Mouse (Mus musculus): ENCODE measurements at regions not wholly inside any gene's neighbourhood (a gene's known extent, or its start where the extent isn't known, plus 50 kb on each side); places are given as distances from the start of the nearest gene placed in this dataset.
"Not testable (repeated sequence)": the region's sequence is repeated elsewhere in the genome, so short reads cannot be mapped to it uniquely, and the experiment has no call there.

DNA sequence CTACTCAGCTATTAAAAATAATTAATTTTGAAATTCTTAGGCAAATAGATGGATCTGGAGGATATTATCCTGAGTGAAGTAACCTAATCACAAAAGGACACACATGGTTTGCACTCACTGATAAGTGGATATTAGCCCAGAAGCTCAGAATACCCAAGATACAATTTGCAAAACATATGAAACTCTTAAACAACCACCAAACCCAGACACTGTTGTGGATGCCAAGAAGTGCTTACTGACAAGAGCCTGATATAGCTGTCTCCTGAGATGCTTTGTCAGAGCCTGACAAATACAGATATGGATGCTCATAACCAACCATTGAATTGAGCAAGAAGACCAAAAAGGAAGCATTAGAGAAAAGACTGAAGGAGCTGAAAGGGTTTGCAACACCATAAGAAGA lies 468.4 kb upstream of the Cdh12 start:
- intact Hi-C loops (cut with DNase I); H3K27ac ChIP-seq; DNase-seq (ENCODE audit: extremely low spot score in 1 of 2, low spot score in 2 of 2); H3K4me3 ChIP-seq: not testable (repeated sequence)

GRCm38 (mm10) chr15:19985001-19985400 lies 464.1 kb upstream of the Cdh12 start:
- H3K27ac ChIP-seq; DNase-seq (ENCODE audit: extremely low spot score in 1 of 2, low spot score in 2 of 2); intact Hi-C loops (cut with DNase I); H3K4me3 ChIP-seq: not testable (repeated sequence)

DNA sequence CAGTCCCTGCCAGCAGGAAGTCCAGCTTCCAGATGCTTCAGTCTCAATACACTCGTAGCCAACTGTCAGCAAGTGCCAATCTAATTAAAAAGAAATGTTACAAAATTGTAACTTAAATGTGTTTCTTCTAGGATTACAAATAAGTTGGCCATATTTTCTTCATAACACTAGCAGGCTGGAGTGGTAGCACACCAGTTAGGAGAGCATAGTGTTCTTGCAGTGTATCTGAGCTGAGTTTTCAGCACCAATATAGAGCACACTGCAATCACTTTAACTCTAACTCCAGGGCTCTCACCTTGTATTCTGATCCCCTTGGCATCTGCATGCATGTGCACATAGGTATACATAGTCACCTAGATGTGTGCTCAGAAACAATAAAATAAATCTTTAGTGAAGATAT lies 417.3 kb upstream of the Cdh12 start:
- intact Hi-C loops (cut with DNase I), result no loop called here
- DNase-seq (ENCODE audit: extremely low spot score in 1 of 2, low spot score in 2 of 2), result no peak
- Histone ChIP-seq H3K4me3 (no peak overlapping the region), H3K27ac (no peak overlapping the region)
- TF ChIP-seq CTCF (IDR thresholded peaks at IDR 0.05), result no peak

DNA sequence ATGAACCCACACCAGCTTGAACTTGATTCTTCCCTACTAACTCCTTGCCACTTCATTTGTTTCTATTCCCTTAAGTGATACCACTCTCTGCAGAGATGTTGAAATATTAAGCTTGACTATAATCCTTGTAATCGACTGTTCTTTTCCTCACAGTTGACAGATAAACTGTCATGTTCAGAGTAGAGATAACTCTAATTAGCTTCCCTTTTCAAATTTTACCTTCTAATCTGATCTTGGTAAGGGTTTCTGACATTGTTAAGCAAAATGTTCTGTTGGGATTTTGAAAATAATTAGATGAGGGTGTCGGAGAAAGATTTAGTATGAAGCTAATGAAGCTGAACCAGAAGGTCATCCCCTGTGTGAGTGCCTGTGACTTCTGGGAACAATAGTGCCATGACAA lies 414.7 kb upstream of the Cdh12 start:
- Histone ChIP-seq H3K4me3 (no peak overlapping the region), H3K27ac (no peak overlapping the region)
- no peak for TF ChIP-seq CTCF (IDR thresholded peaks at IDR 0.05)
- DNase-seq (ENCODE audit: extremely low spot score in 1 of 2, low spot score in 2 of 2), result no peak
- intact Hi-C loops (cut with DNase I), result no loop called here

- TF ChIP-seq CTCF (IDR thresholded peaks at IDR 0.05), result no peak
- no peak for DNase-seq (ENCODE audit: extremely low spot score in 1 of 2, low spot score in 2 of 2)
- Histone ChIP-seq H3K4me3 (no peak overlapping the region), H3K27ac (no peak overlapping the region)
- intact Hi-C loops (cut with DNase I), result no loop called here
Observed at GRCm38 (mm10) chr15:20038550-20039435, 410.3 kb upstream of the Cdh12 start.

- Histone ChIP-seq H3K4me3 (no peak overlapping the region), H3K27ac (no peak overlapping the region)
- TF ChIP-seq CTCF (IDR thresholded peaks at IDR 0.05), result no peak
- intact Hi-C loops (cut with DNase I), result no loop called here
- DNase-seq (ENCODE audit: extremely low spot score in 1 of 2, low spot score in 2 of 2), result no peak
Observed at GRCm38 (mm10) chr15:20040041-20040440, 409.0 kb upstream of the Cdh12 start.

- H3K27ac ChIP-seq, result peak overlapping the region; percentile 73; the same call in 1 of the 2 replicates
- no peak overlapping the region for H3K4me3 ChIP-seq
- DNase-seq (ENCODE audit: extremely low spot score in 1 of 2, low spot score in 2 of 2), result no peak
- TF ChIP-seq CTCF (IDR thresholded peaks at IDR 0.05), result no peak
- intact Hi-C loops (cut with DNase I), result loop anchor here (10.0 kb wide), 2 partner anchors 140 to 400 kb away; no protein-coding TSS in a partner anchor
Observed at GRCm38 (mm10) chr15:20084958-20085357, 364.1 kb upstream of the Cdh12 start.

DNA sequence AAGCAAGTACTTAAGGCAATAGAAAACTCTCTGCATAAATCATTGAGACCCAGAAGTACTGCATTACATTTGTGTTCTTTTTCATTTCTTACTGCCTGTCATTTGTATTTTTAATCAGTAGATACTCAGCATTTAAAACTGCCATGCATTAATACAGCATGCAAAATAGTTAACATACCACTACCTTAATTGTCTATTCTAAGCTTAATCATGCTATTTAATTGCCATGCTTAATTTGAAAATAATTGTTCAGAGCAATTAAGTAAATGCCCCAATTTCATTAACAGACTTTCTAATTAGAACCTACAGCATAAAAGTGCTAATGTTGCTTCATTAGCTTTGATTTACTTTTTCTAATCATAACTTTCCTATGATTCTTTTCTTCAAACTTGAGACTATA lies 359.3 kb upstream of the Cdh12 start:
- no peak for TF ChIP-seq CTCF (IDR thresholded peaks at IDR 0.05)
- Histone ChIP-seq H3K27ac (no peak overlapping the region), H3K4me3 (no peak overlapping the region)
- DNase-seq (ENCODE audit: extremely low spot score in 1 of 2, low spot score in 2 of 2), result no peak
- intact Hi-C loops (cut with DNase I), result loop anchor here (10.0 kb wide), 2 partner anchors 135 to 405 kb away; no protein-coding TSS in a partner anchor

DNA sequence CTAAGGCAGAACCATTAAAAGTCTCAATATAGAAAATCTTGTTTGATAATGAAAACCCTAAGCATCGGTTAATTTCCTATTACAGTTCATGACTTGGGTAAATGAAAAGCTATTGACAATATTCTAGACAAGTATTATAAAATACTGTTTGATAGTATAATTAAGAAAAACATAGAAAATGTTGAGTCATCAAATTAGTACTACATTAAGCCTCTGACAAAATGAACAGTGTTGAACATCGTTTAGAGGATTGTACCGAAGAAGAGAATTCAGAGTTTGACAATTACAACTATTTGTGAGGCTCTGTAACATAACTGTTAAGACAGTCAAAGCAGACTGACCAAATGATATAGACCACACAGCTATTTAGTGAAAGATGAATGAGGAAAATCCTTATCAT lies 358.5 kb upstream of the Cdh12 start:
- Histone ChIP-seq H3K27ac (no peak overlapping the region), H3K4me3 (no peak overlapping the region)
- intact Hi-C loops (cut with DNase I), result no loop called here
- no peak for TF ChIP-seq CTCF (IDR thresholded peaks at IDR 0.05)
- DNase-seq (ENCODE audit: extremely low spot score in 1 of 2, low spot score in 2 of 2), result no peak

GRCm38 (mm10) chr15:20095764-20096163 lies 353.3 kb upstream of the Cdh12 start:
- no peak for DNase-seq (ENCODE audit: extremely low spot score in 1 of 2, low spot score in 2 of 2)
- intact Hi-C loops (cut with DNase I), result no loop called here
- TF ChIP-seq CTCF (IDR thresholded peaks at IDR 0.05), result no peak
- Histone ChIP-seq H3K27ac (no peak overlapping the region), H3K4me3 (no peak overlapping the region)

DNA sequence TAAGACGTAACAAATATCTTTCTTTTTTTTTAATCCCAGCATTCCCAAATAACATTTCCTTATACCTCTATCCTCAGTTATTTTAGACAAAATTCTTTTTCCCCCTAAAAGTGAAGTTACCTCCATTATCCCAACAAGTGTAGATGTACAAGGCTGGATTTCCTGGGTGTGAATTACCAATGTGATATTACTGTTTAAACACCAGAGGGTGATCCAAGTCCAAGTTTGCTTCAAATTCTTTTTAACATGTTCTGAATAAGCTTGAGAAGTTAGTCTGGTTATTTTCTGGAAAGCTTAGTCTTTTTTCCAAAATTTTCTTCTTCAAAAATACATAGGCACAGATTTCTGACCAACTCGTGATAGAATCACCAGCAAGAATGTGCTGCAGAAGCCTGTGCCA lies 329.5 kb upstream of the Cdh12 start:
- TF ChIP-seq CTCF (IDR thresholded peaks at IDR 0.05), result peak; percentile 19
- DNase-seq (ENCODE audit: extremely low spot score in 1 of 2, low spot score in 2 of 2), result no peak
- H3K4me3 ChIP-seq, result no peak overlapping the region
- intact Hi-C loops (cut with DNase I), result no loop called here
- H3K27ac ChIP-seq, result no peak overlapping the region

GRCm38 (mm10) chr15:20123586-20123985 lies 325.5 kb upstream of the Cdh12 start:
- no peak for DNase-seq (ENCODE audit: extremely low spot score in 1 of 2, low spot score in 2 of 2)
- Histone ChIP-seq H3K27ac (no peak overlapping the region), H3K4me3 (no peak overlapping the region)
- TF ChIP-seq CTCF (IDR thresholded peaks at IDR 0.05), result no peak
- intact Hi-C loops (cut with DNase I), result loop anchor here (10.0 kb wide), 1 partner anchor 1401 kb away; no protein-coding TSS in a partner anchor
